Mouse (Mus musculus) cerebellum, adult 2 months (tissue): ENCODE data around the gene Mvb12a.

Source experiments
- CTCF ChIP-seq: fragments of 200-500 bp; IDR thresholded peaks from 2 replicates; pipeline ENCODE4 v1.5.1; 2011; ENCODE audit warnings: low read depth, mild to moderate bottlenecking, control low read depth, low read length, moderate library complexity, borderline replicate concordance; ENCODE audit not compliant: insufficient read depth
- POLR2A ChIP-seq: fragments of 200-500 bp; IDR thresholded peaks from 2 replicates; pipeline ENCODE4 v1.6.1; 2011; ENCODE audit warnings: low read length, control low read depth, borderline replicate concordance; ENCODE audit not compliant: insufficient read depth

DNA sequence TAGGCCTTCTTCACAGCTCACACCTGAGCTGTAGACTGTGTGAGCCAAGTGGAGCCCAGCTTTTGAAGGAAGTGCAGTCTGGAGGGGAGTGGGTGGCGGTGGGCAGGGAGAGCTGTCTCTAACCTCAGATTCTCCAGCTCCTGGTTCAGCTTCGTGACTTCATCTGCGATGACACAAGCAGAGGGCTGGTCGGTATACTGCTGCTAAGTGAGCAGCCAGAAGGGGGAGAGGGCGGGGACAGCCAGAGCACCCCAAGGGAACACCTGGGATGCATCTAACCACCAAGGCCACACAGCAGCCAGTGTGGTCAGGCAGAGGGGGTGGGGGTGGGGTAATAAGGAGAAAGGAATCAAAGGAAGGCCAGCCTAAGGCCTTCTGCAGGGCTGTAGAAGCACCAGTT lies 7.1 kb upstream of the Mvb12a start:
- TF ChIP-seq CTCF (no peak), POLR2A (no peak)
